Mouse (Mus musculus) left cerebral cortex, adult 9 months (tissue): ENCODE results near the gene P2ry13.

ENCODE experiments used
- DNase-seq, 2 experiments: peaks; one replicate each; pipeline ENCODE4 v3.0.0; 2022; ENCODE audit warnings: low spot score in 2 of 2

P2ry13 gene

DNA sequence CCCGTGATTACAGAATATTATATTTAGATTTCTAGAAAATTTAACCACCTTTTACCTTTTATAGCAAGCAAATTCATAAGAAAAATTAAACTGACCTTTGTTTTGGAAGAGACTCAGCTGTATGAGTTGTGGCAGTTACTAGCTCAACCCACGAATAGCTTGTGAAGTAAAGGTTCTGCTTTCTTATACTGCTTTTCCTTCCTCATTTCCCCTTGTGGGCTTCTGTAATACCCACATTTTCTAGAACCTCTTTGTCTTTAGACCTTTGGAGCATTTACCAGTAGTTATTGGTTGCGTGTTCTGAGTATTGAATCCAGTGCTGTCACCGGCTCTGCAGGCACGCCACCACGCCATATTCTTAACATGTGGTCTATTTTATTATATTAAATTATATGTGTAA, at the start of gene P2ry13:
Gene P2ry13 (minus strand): TSS at position 156 of the 400 bp plus-strand sequence.
- no peak for DNase-seq

- no peak for DNase-seq
Observed at GRCm38 (mm10) chr3:59257740-59258664, 47.3 kb upstream of the P2ry13 start.

DNA sequence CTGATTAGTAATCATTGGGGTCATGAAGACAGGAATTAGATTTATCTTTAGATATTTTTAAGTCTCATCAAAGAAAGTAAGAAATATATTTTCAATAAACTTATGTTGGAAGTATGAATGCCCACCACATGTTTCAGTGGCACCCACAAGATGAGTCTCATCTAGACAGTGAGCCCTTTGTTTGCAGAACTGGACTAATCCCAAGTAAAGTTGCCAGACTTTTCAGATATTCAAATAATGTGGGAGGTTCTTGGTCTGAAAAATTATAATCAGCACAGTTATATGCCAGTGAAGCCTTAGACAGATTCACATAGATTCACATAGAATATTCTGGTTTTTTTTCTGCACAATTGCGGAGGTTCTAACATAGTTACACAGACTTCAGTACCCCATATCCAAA, 39.8 kb upstream of the P2ry13 start:
- no peak for DNase-seq

- no peak for DNase-seq
Observed at GRCm38 (mm10) chr3:59248031-59248430, 37.3 kb upstream of the P2ry13 start.

DNA sequence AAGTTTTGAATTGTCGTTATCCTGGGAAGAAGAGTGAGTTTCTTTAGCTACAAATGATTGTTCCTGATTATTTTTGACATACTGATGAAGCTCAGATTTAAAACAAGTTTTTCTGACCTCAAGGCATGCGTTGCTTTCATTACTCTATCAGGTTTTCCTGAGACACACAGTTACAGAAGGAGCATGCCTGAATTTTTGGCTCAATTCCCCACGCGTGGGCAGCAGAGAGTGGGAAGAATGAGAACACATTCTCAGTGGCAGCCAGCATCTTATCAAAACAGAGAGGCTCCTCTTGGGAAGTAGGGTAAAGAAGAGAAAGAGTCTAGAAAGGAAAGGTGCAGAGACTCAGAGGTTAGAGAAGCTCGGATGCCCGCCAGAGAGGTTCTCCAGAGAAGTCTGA, 32.7 kb upstream of the P2ry13 start:
- peak; percentile 49 to 86 for DNase-seq

- no peak for DNase-seq
Observed at GRCm38 (mm10) chr3:59234878-59235277, 24.2 kb upstream of the P2ry13 start.

- DNase-seq: peak in 1 of 2 experiments; percentile 31
Observed at GRCm38 (mm10) chr3:59230912-59231311, 20.2 kb upstream of the P2ry13 start.

- peak in 1 of 2 experiments; percentile 50 for DNase-seq
Observed at GRCm38 (mm10) chr3:59228730-59229551, 18.3 kb upstream of the P2ry13 start.

- DNase-seq: no peak
Observed at GRCm38 (mm10) chr3:59227696-59228095, 17.0 kb upstream of the P2ry13 start.

DNA sequence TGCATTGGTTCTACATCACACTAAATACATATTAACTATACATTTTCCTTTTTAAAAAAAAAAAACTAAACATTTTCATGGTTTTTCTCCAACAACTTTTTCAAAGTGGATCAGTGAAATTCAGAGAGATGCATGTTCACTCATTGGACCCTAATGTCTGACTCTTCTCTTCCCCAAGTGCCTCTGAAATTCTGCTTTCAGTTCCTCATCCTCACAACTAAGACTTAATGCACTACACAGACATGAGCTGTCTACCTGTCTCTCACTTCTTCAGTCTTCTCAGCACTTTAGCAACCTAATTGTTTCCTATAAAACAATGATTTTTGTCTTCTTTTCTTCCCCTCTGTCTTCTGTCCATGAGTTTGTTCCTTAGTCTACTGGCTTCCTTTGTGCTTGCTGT, 14.7 kb upstream of the P2ry13 start:
- DNase-seq: no peak

DNA sequence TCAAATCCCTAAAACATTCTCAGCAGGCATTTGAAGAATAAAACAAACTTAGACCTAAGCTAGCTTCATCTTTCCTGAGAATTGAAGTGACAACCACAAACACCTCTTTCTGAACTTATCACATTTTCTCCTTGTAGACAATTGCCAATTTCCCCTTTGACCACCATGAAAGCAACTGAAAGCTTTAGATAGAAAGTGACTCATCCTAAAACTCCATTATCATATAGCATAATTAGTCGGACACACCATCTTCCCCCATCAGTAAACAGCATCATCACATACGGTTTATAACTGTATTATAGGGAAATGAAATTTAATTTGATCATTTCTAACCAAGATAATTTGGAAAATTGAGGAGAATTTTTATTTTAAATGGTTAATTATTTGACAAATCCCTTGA, 11.6 kb upstream of the P2ry13 start:
- DNase-seq: no peak

DNA sequence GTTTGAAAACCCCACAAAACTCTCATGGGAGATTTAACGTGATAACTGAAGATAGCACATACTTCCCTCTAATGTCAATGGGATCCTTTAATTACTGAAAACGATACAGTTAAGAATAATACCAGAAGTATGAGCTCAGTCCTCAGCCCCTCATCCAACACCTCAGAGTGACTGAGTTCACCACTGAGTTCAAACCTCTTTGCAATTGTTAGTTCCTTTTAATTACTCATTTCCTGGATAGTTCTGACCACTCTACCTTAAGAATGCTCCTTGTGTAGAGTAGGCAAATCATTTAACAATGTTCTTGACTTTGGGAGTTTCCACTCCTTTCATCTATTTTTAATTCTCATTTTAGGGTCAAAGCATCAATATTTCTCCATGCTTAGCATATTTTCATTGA, 8.6 kb upstream of the P2ry13 start:
- DNase-seq: no peak

- no peak for DNase-seq
Observed at GRCm38 (mm10) chr3:59217211-59217610, 6.5 kb upstream of the P2ry13 start.

DNA sequence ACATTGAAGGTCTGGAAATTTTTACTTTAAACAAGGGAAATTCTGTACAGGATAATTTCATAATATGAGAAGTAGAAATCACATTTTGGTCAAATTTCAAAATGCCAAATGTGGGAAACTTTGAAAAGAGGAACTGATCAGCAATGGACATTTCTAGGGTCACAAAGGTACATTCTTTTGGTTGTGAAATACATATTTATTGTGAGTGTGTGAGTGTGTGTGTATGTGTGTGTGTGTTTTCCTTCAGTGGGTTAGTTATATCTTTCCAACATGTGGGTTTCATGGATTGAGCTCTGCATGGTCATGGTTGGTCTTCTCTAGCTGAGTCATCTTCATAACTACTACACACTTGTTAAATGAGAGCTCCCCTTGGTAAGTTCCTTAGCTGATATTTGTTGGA, 1.7 kb upstream of the P2ry13 start:
- DNase-seq: no peak

DNA sequence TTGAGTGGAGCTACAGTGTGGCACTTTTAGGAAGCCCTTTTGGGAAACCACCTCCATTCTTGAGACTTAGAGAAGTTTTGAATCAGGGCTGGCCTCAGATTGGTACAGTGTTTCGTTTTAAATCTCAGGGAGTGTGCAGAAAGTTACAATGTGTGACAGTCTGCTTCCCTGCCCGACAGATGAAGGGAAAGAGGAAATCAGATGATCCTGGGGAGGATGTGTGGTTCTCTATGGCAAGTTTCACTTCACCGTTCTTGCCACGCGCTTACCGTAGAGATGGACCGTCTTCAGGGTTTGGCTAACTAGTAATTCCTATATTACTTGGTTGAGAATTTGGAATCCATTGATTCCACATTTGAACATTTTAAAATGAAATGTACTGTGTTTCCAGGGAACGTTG, 1.1 kb upstream of the P2ry13 start:
- no peak for DNase-seq

GRCm38 (mm10) chr3:59210089-59210488, 593 bp downstream of the P2ry13 start:
- no peak for DNase-seq

DNA sequence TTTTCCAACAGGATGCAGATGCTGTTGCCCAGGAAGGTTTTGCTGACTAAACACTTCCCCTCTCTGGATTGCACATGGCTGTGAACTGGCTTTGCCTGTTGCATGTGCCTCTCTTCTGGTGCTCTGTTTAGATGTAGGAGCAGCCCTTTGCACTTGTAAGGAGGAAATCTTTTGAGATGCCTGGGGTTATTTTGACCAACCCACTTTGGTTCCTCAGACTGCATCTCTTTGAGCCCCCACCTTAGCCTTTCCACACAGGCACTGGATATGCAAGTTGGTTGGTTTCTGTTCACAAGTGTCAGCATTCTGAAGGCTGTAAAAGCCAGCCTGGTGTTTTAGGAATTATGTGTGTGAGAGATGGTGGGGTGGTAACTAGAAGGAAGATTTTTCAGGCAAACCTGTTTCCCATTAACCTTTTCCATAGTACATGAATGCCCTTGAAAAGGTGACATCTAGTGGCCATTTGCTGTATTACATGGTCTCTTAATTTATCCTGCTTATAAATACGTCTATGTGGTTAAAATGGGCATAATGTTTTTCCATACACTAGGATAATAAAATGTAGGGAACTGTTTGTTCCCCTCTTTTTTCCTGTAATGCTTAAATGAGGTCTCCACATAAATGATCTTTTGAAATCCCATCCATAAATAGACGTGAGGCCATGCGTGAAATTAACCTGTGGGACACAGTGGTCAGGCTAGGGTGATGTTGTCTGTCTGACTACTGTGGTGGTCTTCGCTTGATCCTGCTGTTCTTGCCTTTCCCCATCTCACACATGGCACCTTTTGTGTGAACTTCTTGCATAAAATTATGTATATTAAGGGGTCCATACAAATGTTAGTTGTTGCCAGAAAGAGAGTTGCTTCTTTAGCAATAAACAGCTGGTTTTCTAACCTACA, 1.8 kb downstream of the P2ry13 start:
- DNase-seq: peak in 1 of 2 experiments; percentile 68

- DNase-seq: no peak
Observed at GRCm38 (mm10) chr3:59205941-59206340, 4.7 kb downstream of the P2ry13 start.

DNA sequence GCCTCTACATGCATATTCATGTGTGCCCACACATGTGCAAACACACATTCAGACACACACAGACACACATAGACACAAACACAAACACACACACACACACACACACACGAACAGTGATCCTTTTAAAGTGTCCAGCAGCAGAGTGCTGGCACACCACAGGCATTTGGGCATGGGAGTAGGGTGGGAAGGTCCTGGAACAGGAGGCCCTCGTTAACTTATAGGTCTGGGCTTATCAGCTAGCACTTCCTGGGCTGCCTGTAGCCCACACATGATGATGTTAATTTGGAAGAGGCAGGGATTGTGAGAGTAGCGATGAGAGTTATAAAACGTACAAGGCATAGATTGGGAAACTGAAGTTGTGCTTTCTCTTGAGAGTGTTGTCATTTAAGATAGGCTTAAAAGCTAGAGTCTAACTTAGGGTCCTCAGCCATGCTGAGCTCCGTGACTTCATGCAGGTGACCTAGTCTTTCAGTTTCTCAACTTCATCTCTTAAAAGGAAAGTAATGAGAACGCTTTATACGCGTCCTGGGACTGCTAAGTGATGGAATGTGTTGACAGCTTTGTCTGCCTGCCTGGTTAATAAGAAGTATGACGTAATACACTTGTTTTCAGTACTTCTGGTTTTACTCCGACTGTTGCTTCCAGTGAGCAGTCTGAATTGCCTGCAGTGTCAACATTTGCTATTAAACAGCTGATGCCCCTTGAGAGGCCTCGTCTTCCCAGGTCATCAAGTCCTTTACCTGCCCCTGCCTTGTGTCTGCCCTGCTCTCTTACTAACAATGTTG, 5.8 kb downstream of the P2ry13 start:
- no peak for DNase-seq

DNA sequence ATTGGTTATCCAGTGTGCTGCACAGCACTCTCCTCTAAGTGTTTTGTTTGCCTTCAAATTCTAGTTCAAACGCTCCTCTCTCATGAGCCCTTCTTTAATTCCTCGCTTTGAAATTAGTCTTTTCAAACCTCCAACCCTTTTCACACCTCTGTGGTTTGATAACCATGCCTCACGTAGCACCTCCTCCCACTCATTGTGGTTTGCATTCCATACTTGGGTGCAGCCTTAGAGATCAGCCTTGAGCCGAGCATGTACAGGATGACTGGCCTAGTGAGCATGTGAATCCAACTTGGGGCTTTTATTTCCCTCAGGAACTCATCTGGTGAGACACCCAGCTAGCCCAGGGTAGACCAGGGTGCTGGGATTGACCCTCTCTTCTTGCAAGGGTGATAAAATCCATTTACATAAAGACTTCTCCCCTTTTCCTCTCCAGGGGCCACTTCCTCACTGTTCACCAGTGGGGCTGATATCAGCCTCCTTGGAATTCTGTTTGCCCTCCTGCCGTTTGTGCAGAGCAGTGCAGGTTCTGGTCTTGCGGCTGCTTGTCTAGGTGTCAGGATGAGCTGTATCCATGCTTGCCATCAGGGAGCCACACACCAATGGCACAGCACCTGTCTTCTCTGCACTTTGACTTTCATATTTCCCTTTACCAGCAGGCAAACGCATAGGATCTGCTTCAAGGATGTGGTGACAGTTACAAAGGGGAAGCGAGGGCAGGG, 6.7 kb downstream of the P2ry13 start:
- DNase-seq: no peak
